Mouse (Mus musculus) ES-E14 (cell line): ENCODE measurements around the gene Irak4. TPM values are rescaled to one million over a fixed set of nuclear protein-coding genes. Genes with fewer than 3 reads are reported as not detected.

Source experiments
- DNase-seq: peaks from one replicate; pipeline ENCODE4 v3.0.0-alpha.2; 2013; ENCODE audit warnings: low read depth, low spot score
- H3K27ac ChIP-seq: 2 replicates; pipeline ENCODE4 v1.5.1; 2012; ENCODE audit warnings: low read depth, mild to moderate bottlenecking, low read length, moderate library complexity, mixed read lengths; ENCODE audit not compliant: poor library complexity, insufficient read depth, severe bottlenecking
- H3K36me3 ChIP-seq: 2 replicates; pipeline ENCODE4 v1.6.1; 2012; ENCODE audit warnings: mild to moderate bottlenecking, low read length, moderate library complexity, mixed read lengths; ENCODE audit not compliant: control insufficient read depth, poor library complexity, insufficient read depth, severe bottlenecking
- H3K4me1 ChIP-seq, 2 experiments: fragments of 150-350 bp in 1 of 2; sonication (generic) in 1 of 2; 2 replicates each; pipeline ENCODE4 v1.6.1; 2012; ENCODE audit warnings: low read length in 2 of 2, mild to moderate bottlenecking in 1 of 2, mixed read lengths in 1 of 2; ENCODE audit not compliant: control insufficient read depth in 2 of 2, insufficient read depth in 2 of 2, poor library complexity in 1 of 2
- H3K4me3 ChIP-seq, 2 experiments: fragments of 150-350 bp in 1 of 2; sonication (generic) in 1 of 2; 2 replicates each; pipeline ENCODE4 v1.5.1; 2012; ENCODE audit warnings: low read length in 2 of 2, low read depth in 1 of 2, mild to moderate bottlenecking in 1 of 2, mixed read lengths in 1 of 2; ENCODE audit not compliant: insufficient read depth in 1 of 2, poor library complexity in 1 of 2, severe bottlenecking in 1 of 2
- H3K9ac ChIP-seq: 2 replicates; pipeline ENCODE4 v1.6.1; 2012; ENCODE audit warnings: low read depth, mild to moderate bottlenecking, low read length, mixed read lengths; ENCODE audit not compliant: poor library complexity, insufficient read depth, severe bottlenecking
- H3K9me3 ChIP-seq: fragments of 150-350 bp; sonication (generic); 2 replicates; pipeline ENCODE4 v1.6.1; 2012; ENCODE audit warnings: low read depth, mild to moderate bottlenecking, low read length; ENCODE audit not compliant: control insufficient read depth, insufficient read depth
- CHD2 ChIP-seq: IDR thresholded peaks from 2 replicates; pipeline ENCODE4 v1.6.1; 2014; ENCODE audit warnings: mild to moderate bottlenecking, low read depth, low read length, inconsistent platforms
- HCFC1 ChIP-seq: IDR thresholded peaks from 2 replicates; pipeline ENCODE4 v1.6.1; 2012; ENCODE audit warnings: low read length, inconsistent platforms, borderline replicate concordance; ENCODE audit not compliant: insufficient read depth
- MAFK ChIP-seq: IDR thresholded peaks from 2 replicates; pipeline ENCODE4 v1.6.1; 2014; ENCODE audit warnings: mild to moderate bottlenecking, low read depth, low read length, inconsistent platforms; ENCODE audit not compliant: insufficient read depth
- ZC3H11A ChIP-seq: IDR thresholded peaks from 2 replicates; pipeline ENCODE4 v1.6.1; 2012; ENCODE audit warnings: low read depth, mild to moderate bottlenecking, inconsistent platforms, low read length, borderline replicate concordance
- ZNF384 ChIP-seq: IDR thresholded peaks from 2 replicates; pipeline ENCODE4 v1.6.1; 2012; ENCODE audit warnings: low read depth, low read length, inconsistent platforms
- in situ Hi-C, 2 experiments: fragments of 600-800 bp; cut with MboI; formaldehyde crosslinking; loops; one replicate each; pipeline ENCODE4 v1.15.1; 2025; ENCODE audit warnings: low sequenced_read_pairs in 2 of 2, inconsistent platforms in 1 of 2; ENCODE audit not compliant: unreplicated experiment in 2 of 2
- total RNA-seq: library from RNA; depleted of rRNA; stranded (reverse); fragments of 300-350 nt; gene quantifications from 2 replicates; pipeline ENCODE4 v1.2.3, GENCODE M21; 2012

Gene Irak4
- total RNA-seq, 1 experiment, result 2.3 TPM

DNA sequence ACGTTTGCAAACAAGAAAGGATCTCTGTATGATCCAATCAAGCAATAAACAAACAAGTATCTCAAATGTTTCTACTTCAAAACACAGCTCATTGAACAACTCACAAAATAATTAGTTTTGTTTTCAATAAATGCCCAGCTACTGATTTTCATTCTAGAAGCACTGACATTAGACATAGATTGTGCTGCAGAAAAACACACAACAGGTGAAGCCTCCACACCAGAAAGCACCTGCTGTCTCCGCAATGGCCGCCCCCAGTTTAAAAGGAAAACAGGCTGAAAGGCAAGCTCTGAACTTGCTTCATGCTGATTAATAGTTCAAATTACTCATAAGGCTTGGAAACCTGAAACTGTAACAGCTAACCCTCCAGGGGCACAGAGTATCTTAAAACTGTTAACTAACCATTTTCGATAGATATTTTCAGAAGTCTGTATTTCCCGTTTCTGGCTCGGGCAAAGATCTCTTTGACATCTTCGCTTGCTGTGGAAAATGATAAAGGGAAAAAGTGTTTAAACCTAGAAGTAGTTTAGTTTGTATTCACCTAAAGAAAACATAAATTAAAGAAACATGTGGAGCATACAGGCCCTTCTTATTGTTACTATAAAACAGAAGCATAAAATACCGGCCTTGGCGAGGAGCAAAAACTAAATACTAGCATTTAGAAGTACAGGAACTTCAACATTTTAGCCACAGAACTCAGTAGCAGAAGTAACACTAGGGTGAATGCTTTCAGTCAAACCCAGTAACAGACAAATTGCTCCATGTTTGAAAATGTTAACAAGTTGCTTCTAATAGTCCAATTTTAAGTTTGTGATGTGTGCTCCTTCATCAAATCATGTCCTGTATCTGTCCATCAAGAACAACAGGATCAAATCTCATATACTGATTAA is 44.6 kb downstream of the Irak4 start:
- peak overlapping the region in 1 of 2 experiments; percentile 75; a peak in 2 of 4 replicates for H3K4me3 ChIP-seq
- peaks cover 17% of the 10 kb centered on the region for H3K36me3 ChIP-seq
- in situ Hi-C loops, result no loop called here
- no peak overlapping the region for H3K27ac ChIP-seq
- peaks cover 3% of the 10 kb centered on the region in 2 experiments; a peak in 2 of 4 replicates for H3K4me1 ChIP-seq
- no peak overlapping the region for H3K9ac ChIP-seq
- no peaks in the 10 kb centered on the region for H3K9me3 ChIP-seq
- DNase-seq, result no peak
- TF ChIP-seq ZNF384, result no peak

DNA sequence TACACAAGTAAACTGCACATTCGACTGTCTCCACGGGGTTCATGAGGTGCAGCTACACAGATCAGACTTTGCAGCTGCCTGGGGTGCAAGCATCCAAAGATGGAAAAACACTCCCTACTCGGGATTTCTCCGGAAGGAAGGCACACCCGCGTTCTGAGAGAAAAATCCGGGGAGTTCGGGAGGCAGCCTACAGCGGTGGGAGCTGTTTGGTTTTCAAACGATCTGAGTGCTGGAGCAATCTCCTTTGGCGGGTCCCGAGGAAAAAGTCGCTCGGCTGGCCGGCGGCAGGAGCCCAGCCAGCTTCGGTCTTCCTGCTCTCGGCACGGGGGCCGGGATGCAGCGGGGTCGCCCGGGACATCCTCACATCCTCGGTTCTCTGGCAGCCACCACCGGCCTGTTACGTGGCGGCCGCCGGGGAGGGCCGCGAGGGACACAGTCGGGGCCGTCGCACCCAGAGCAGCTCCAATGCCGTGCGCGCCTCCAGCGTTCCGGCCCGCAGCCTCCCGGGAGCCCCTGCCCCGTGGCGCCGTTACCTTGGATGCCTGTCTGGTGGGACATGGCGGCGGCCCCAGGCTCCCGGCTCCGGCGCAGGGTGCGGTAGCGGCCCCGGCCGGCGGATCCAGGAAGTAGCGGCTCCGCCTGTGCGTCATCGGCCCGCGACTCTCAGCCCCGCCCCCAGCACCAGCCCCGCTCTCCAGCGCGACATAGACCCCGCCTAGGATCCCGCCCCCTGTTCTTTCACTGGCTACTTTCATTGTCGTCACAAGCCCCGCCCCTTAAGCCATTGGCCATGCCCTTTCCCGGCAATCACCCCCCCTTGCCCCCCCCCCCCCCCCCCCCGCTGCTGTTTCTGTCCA is 46.0 kb downstream of the Irak4 start, which contains the start of gene Twf1:
Twf1 (minus strand) TSS at position 671 of the 857 bp plus-strand sequence.
- Histone ChIP-seq H3K4me3 (peak within 1 kb of the TSS; percentile 75 to 100), H3K9me3 (no peaks in the 10 kb centered on the region), H3K27ac (peak within 1 kb of the TSS; percentile 79), H3K4me1 (peaks cover 3% of the 10 kb centered on the region in 2 experiments; a peak in 2 of 4 replicates), H3K36me3 (peaks cover 4% of the 10 kb centered on the region), H3K9ac (peak within 1 kb of the TSS; percentile 100)
- TF ChIP-seq ZC3H11A (no peak), HCFC1 (peak; percentile 79; the same call in 1 of the 2 replicates)
- DNase-seq, result peak; percentile 94
- in situ Hi-C loops, result no loop called here

DNA sequence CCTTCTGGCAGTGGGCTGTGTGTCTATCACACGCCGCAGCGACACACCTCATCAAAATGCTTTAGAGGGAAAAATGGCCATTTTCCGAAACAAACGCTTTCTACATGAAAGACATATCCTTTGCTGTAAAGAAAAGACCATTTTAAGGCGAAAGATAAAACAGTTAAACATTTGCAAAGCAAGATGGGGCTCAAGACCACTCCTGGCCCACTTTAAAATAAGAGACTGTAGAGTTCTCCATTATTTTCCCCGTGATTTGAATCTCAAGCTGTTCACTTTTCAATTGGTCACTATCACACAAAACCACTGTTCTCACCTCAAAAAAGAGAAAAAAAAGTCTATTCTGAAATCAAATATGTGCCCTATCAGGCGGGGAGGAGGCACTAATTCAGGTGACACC is 46.6 kb downstream of the Irak4 start:
- H3K27ac ChIP-seq, result no peak overlapping the region
- DNase-seq, result no peak
- H3K9ac ChIP-seq, result no peak overlapping the region
- H3K4me3 ChIP-seq, result 0 out of 4 replicates have a peak overlapping the region, but pooled peaks of 1 of the 2 experiments have one; percentile 43
- peaks cover 3% of the 10 kb centered on the region in 2 experiments; a peak in 2 of 4 replicates for H3K4me1 ChIP-seq
- H3K9me3 ChIP-seq, result no peaks in the 10 kb centered on the region
- peaks cover 3% of the 10 kb centered on the region for H3K36me3 ChIP-seq
- in situ Hi-C loops, result no loop called here
- no peak for TF ChIP-seq HCFC1
- TF ChIP-seq MAFK, result no peak
- TF ChIP-seq CHD2, result no peak
- TF ChIP-seq ZC3H11A, result no peak
- TF ChIP-seq ZNF384, result no peak

DNA sequence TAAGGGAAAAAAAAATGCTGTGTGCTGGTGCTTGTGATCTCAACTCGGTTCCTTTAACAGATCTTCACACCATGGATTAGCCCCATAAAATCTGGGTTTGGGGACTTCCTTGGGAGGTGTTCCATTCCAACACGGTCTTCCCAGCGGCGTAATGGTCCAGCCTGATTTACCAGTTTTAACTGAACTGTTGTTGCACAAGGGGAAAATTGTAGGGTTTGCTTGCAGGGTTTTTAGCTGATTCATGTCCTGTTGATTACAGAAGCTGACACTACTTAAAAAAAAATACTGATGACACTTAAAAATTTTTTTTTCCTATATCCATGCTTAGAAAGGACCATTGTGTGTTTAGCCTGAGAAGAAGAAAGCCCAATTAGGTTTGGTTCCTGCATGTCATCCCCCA is 47.9 kb downstream of the Irak4 start:
- Histone ChIP-seq H3K9me3 (no peaks in the 10 kb centered on the region), H3K4me1 (peaks cover 2 to 3% of the 10 kb centered on the region in 2 experiments; a peak in 2 of 4 replicates), H3K9ac (no peak overlapping the region), H3K27ac (no peak overlapping the region), H3K4me3 (no peak overlapping the region), H3K36me3 (peaks cover 3% of the 10 kb centered on the region; the same call in 1 of the 2 replicates)
- DNase-seq, result no peak
- TF ChIP-seq HCFC1 (no peak), ZNF384 (no peak)
- in situ Hi-C loops, result no loop called here
